8 mouse cellular contexts compared by ENCODE assay signal in genomic region chr3:89454401-89455177, GRCm38 (mm10). TPM values are rescaled to one million over a fixed set of nuclear protein-coding genes. Genes with fewer than 3 reads are reported as not detected.
DNase-seq lines count a peak whose midpoint lies in the region; ATAC-seq and TF ChIP-seq lines count a peak whose summit lies in the region.

Pmvk (plus strand) TSS chr3:89454541.

- H3K36me3 ChIP-seq in liver, embryonic 11.5 days (ENCODE audit: control insufficient read depth, insufficient read depth, low read length), result no peaks in the 10 kb centered on the region
- H3K36me3 ChIP-seq in stomach, postnatal 0 days (ENCODE audit: control insufficient read depth, insufficient read depth, low read length), result no peaks in the 10 kb centered on the region

- DNase-seq in left cerebral cortex, adult 2 months (ENCODE audit: extremely low spot score in 1 of 2, low spot score in 2 of 2), result no peak
- no peak for DNase-seq in left cerebral cortex, adult 9 months (ENCODE audit: low spot score in 2 of 2)
- DNase-seq in adrenal gland, postnatal 10 days, result no peak
- DNase-seq in liver, embryonic 11.5 days (ENCODE audit: low spot score), result no peak
- DNase-seq in stomach, postnatal 0 days (ENCODE audit: low spot score), result no peak
- no peak for DNase-seq in cerebellum, postnatal 14 days
- DNase-seq in B cell, adult 2 months, result no peak

- H3K9me3 ChIP-seq in liver, embryonic 11.5 days (ENCODE audit: control insufficient read depth, low read length), result no peaks in the 10 kb centered on the region
- no peaks in the 10 kb centered on the region for H3K9me3 ChIP-seq in stomach, postnatal 0 days (ENCODE audit: control insufficient read depth, low read length)

- H3K4me1 ChIP-seq in liver, embryonic 11.5 days (replicated peaks; ENCODE audit: control insufficient read depth, insufficient read depth, low read length), result peaks cover 17% of the 10 kb centered on the region
- H3K4me1 ChIP-seq in stomach, postnatal 0 days (replicated peaks; ENCODE audit: control insufficient read depth, insufficient read depth), result no peaks in the 10 kb centered on the region

- H3K9ac ChIP-seq in liver, embryonic 11.5 days (ENCODE audit: low read depth, low read length), result no peak within 1 kb of the TSS
- no peak within 1 kb of the TSS for H3K9ac ChIP-seq in stomach, postnatal 0 days (ENCODE audit: low read length)

- no peak within 1 kb of the TSS for H3K4me2 ChIP-seq in liver, embryonic 11.5 days
- no peak within 1 kb of the TSS for H3K4me2 ChIP-seq in stomach, postnatal 0 days (replicated peaks; ENCODE audit: low read depth)

- intact Hi-C loops in left cerebral cortex, adult 2 months (cut with DNase I), result no loop called here

- TF ChIP-seq EP300 in stomach, postnatal 0 days (optimal IDR thresholded peaks at IDR 0.05), result no peak

- H3K27me3 ChIP-seq in liver, embryonic 11.5 days (replicated peaks; ENCODE audit: control insufficient read depth, insufficient read depth, low read length), result no peaks in the 10 kb centered on the region
- no peaks in the 10 kb centered on the region for H3K27me3 ChIP-seq in stomach, postnatal 0 days (ENCODE audit: control insufficient read depth, insufficient read depth, low read length)

- no peak for ATAC-seq in hematopoietic stem cell, adult 5-6 weeks (replicated peaks in 1 of 2; ENCODE audit: insufficient read depth in 1 of 2, low FRiP score in 2 of 2, low TSS enrichment in 1 of 2, low read depth in 1 of 2, poor library complexity in 2 of 2, severe bottlenecking in 2 of 2)
- ATAC-seq in liver, embryonic 11.5 days (replicated peaks; ENCODE audit: low FRiP score), result no peak
- no peak for ATAC-seq in stomach, postnatal 0 days (ENCODE audit: low FRiP score, low TSS enrichment)

- 61% methylated on average over 10 of the region's 10 CpGs for WGBS in liver, embryonic 11.5 days
- 46% methylated on average over 10 of the region's 10 CpGs for WGBS in stomach, postnatal 0 days

- no peak within 1 kb of the TSS for H3K27ac ChIP-seq in left cerebral cortex, adult 2 months
- H3K27ac ChIP-seq in liver, embryonic 11.5 days (ENCODE audit: low read depth, low read length), result no peak within 1 kb of the TSS
- H3K27ac ChIP-seq in stomach, postnatal 0 days (replicated peaks), result no peak within 1 kb of the TSS

- no peak within 1 kb of the TSS for H3K4me3 ChIP-seq in left cerebral cortex, adult 2 months
- no peak within 1 kb of the TSS for H3K4me3 ChIP-seq in liver, embryonic 11.5 days (ENCODE audit: low read depth, low read length)
- no peak within 1 kb of the TSS for H3K4me3 ChIP-seq in stomach, postnatal 0 days (ENCODE audit: low read depth, low read length)

- no peak for TF ChIP-seq CTCF in left cerebral cortex, adult 2 months (IDR thresholded peaks at IDR 0.05)
- TF ChIP-seq CTCF in stomach, postnatal 0 days (IDR thresholded peaks at IDR 0.05; ENCODE audit: low read depth), result no peak

RNA-seq across cellular contexts. Expression of gene Pmvk, which starts in this region (rescaled TPM):
- 10 to 100 TPM; 32.1 to 35.0 TPM for total RNA-seq in left cerebral cortex, adult 2 months (2021)
- total RNA-seq in adrenal gland, postnatal 10 days (2021), result 10 to 100 TPM; 15.3 to 17.1 TPM
- 21.4 and 21.6 TPM in 2 replicates for total RNA-seq in hematopoietic stem cell, adult 5-6 weeks (2017)
- 58.0 and 58.3 TPM in 2 replicates for polyA plus RNA-seq in liver, embryonic 11.5 days (2014; fragmentation: Nextera tagmentation; extraction: Ambion mirVana)
- 49.7 and 55.0 TPM in 2 replicates for polyA plus RNA-seq in stomach, postnatal 0 days (2015; fragmentation: Nextera tagmentation; extraction: Ambion mirVana)
